Mouse (Mus musculus): ENCODE data around the gene Pabpn1l. TPM values are rescaled to one million over a fixed set of nuclear protein-coding genes. Genes with fewer than 3 reads are reported as not detected.

Pabpn1l gene
- polyA plus RNA-seq, 1 experiment from 2014 or later, result not detected

- Histone ChIP-seq H3K27ac (ENCODE audit: low read depth) (peak overlapping the region; percentile 43; the same call in 1 of the 2 replicates), H3K27me3 (replicated peaks; ENCODE audit: control insufficient read depth, insufficient read depth, low read length) (0 out of 2 replicates have a peak, but pooled peaks cover 2% of the 10 kb centered on the region), H3K4me3 (ENCODE audit: low read depth, low read length) (no peak overlapping the region), H3K4me2 (ENCODE audit: low read length) (no peak overlapping the region), H3K9me3 (ENCODE audit: control insufficient read depth, low read length) (no peaks in the 10 kb centered on the region), H3K4me1 (replicated peaks; ENCODE audit: control insufficient read depth, insufficient read depth, low read length) (peaks cover 42% of the 10 kb centered on the region), H3K9ac (ENCODE audit: low read length) (no peak overlapping the region), H3K36me3 (ENCODE audit: control insufficient read depth, insufficient read depth, low read length) (no peaks in the 10 kb centered on the region)
- WGBS, result 37% methylated on average over 8 of the region's 8 CpGs
- no peak for DNase-seq (ENCODE audit: low spot score)
- no peak for ATAC-seq (replicated peaks; ENCODE audit: low FRiP score, low TSS enrichment, low read depth)
Measured at GRCm38 (mm10) chr8:122665221-122665620, 42.7 kb upstream of the Pabpn1l start.

DNA sequence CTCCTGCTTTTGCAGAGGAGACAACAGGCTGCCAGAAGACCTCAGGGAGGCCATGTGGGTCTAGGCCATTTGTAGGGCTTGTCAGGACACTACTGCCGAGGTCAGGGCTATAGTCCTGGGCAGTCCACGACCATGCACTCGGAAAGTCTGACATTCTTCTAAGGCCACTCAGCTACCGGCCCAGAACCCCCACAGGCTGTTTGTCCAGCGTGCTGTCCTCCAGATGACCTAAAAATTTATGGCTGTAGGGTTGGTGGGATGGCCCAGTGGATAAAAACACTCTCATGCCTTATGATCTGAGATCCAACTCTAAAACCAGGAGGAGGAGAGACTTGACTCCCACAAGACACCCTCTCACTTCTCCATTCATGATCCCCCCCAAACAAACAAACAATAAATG lies 41.1 kb upstream of the Pabpn1l start:
- no peaks in the 10 kb centered on the region for H3K36me3 ChIP-seq (ENCODE audit: control insufficient read depth, insufficient read depth, low read length)
- DNase-seq (ENCODE audit: low spot score) (no peak), ATAC-seq (replicated peaks; ENCODE audit: low FRiP score, low TSS enrichment, low read depth) (no peak)
- 60% methylated on average over 5 of the region's 5 CpGs for WGBS
- H3K27me3 ChIP-seq (replicated peaks; ENCODE audit: control insufficient read depth, insufficient read depth, low read length), result no peaks in the 10 kb centered on the region
- H3K9ac ChIP-seq (ENCODE audit: low read length), result no peak overlapping the region
- H3K4me2 ChIP-seq (ENCODE audit: low read length), result no peak overlapping the region
- H3K9me3 ChIP-seq (ENCODE audit: control insufficient read depth, low read length), result no peaks in the 10 kb centered on the region
- peaks cover 43% of the 10 kb centered on the region for H3K4me1 ChIP-seq (replicated peaks; ENCODE audit: control insufficient read depth, insufficient read depth, low read length)
- no peak overlapping the region for H3K27ac ChIP-seq (ENCODE audit: low read depth)
- H3K4me3 ChIP-seq (ENCODE audit: low read depth, low read length), result no peak overlapping the region

DNA sequence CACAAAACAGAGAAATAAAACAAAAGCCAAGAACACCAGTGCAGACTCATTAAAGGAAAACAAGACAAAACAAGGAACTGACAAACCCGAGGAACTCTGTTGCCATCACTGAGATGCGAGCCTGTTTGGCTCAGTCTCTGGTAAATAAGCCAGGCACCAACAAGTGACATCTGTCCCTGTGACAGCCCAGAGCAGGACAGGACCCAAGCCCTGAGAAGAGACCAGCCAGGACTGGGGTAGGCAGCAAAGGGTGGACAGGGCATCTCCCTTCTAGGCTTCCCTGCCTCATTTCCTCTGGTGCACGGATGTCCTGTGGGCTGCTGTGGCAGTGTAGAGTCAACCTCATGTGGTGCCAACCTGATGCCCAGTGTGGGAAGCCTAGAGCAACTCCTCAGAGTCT lies 40.6 kb upstream of the Pabpn1l start:
- no peak overlapping the region for H3K9ac ChIP-seq (ENCODE audit: low read length)
- no peak overlapping the region for H3K4me2 ChIP-seq (ENCODE audit: low read length)
- DNase-seq (ENCODE audit: low spot score) (no peak), ATAC-seq (replicated peaks; ENCODE audit: low FRiP score, low TSS enrichment, low read depth) (no peak)
- WGBS, result 75% methylated on average over 3 of the region's 3 CpGs
- no peaks in the 10 kb centered on the region for H3K27me3 ChIP-seq (replicated peaks; ENCODE audit: control insufficient read depth, insufficient read depth, low read length)
- H3K36me3 ChIP-seq (ENCODE audit: control insufficient read depth, insufficient read depth, low read length), result no peaks in the 10 kb centered on the region
- no peaks in the 10 kb centered on the region for H3K9me3 ChIP-seq (ENCODE audit: control insufficient read depth, low read length)
- H3K27ac ChIP-seq (ENCODE audit: low read depth), result no peak overlapping the region
- H3K4me1 ChIP-seq (replicated peaks; ENCODE audit: control insufficient read depth, insufficient read depth, low read length), result peaks cover 45% of the 10 kb centered on the region
- H3K4me3 ChIP-seq (ENCODE audit: low read depth, low read length), result no peak overlapping the region

DNA sequence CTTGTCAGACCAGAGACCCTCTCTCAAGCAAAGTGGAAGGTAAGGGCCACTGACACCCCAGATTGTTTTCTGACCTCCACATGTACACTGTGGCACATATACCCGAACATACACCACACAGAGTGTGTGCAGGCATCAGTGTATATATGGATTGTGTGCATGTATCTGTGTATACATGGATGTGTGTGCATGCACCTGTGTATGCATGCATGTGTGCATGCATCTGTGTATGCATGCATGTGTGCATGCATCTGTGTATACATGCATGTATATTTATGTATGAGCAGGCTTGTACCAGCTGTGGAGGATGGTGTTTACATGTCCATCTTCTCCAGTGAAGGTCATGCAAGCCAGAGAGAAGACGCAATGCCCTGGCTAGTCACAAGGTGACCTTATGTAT lies 39.4 kb upstream of the Pabpn1l start:
- H3K9ac ChIP-seq (ENCODE audit: low read length), result no peak overlapping the region
- WGBS, result 83% methylated on average over 2 of the region's 2 CpGs
- no peaks in the 10 kb centered on the region for H3K9me3 ChIP-seq (ENCODE audit: control insufficient read depth, low read length)
- H3K4me3 ChIP-seq (ENCODE audit: low read depth, low read length), result no peak overlapping the region
- no peak for ATAC-seq (replicated peaks; ENCODE audit: low FRiP score, low TSS enrichment, low read depth)
- DNase-seq (ENCODE audit: low spot score), result no peak
- H3K4me1 ChIP-seq (replicated peaks; ENCODE audit: control insufficient read depth, insufficient read depth, low read length), result peaks cover 44% of the 10 kb centered on the region
- H3K4me2 ChIP-seq (ENCODE audit: low read length), result no peak overlapping the region
- no peak overlapping the region for H3K27ac ChIP-seq (ENCODE audit: low read depth)
- H3K27me3 ChIP-seq (replicated peaks; ENCODE audit: control insufficient read depth, insufficient read depth, low read length), result no peaks in the 10 kb centered on the region
- H3K36me3 ChIP-seq (ENCODE audit: control insufficient read depth, insufficient read depth, low read length), result no peaks in the 10 kb centered on the region

GRCm38 (mm10) chr8:122661138-122661537 lies 38.6 kb upstream of the Pabpn1l start:
- 17% methylated on average over 6 of the region's 7 CpGs for WGBS
- peak; percentile 78 for DNase-seq (ENCODE audit: low spot score)
- Histone ChIP-seq H3K9me3 (ENCODE audit: control insufficient read depth, low read length) (no peaks in the 10 kb centered on the region), H3K27ac (ENCODE audit: low read depth) (peak overlapping the region; percentile 60), H3K4me2 (ENCODE audit: low read length) (no peak overlapping the region), H3K4me3 (ENCODE audit: low read depth, low read length) (no peak overlapping the region), H3K27me3 (replicated peaks; ENCODE audit: control insufficient read depth, insufficient read depth, low read length) (no peaks in the 10 kb centered on the region), H3K36me3 (ENCODE audit: control insufficient read depth, insufficient read depth, low read length) (no peaks in the 10 kb centered on the region), H3K4me1 (replicated peaks; ENCODE audit: control insufficient read depth, insufficient read depth, low read length) (peaks cover 36% of the 10 kb centered on the region), H3K9ac (ENCODE audit: low read length) (no peak overlapping the region)
- ATAC-seq (replicated peaks; ENCODE audit: low FRiP score, low TSS enrichment, low read depth), result peak; percentile 36

DNA sequence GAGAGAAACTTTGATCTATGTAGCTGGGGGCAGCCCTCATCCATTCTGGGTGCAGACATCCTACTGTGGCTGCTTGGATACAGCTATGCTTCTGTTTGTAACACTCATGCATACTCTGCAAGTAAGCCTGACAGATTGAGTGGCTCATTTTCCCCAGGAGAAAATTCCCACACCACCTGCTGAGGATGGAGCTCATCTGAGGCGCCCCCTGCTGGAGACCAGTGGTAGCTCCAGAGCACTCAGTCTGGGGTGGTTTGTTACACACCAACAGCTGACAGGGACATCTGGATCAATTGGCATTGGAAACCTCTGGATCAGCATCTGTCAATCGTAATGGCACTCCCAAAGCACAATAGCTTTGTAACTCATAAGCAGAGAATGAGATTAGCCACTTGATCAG lies 37.5 kb upstream of the Pabpn1l start:
- no peak for DNase-seq (ENCODE audit: low spot score)
- no peak overlapping the region for H3K27ac ChIP-seq (ENCODE audit: low read depth)
- H3K4me3 ChIP-seq (ENCODE audit: low read depth, low read length), result no peak overlapping the region
- H3K4me2 ChIP-seq (ENCODE audit: low read length), result no peak overlapping the region
- no peaks in the 10 kb centered on the region for H3K27me3 ChIP-seq (replicated peaks; ENCODE audit: control insufficient read depth, insufficient read depth, low read length)
- WGBS, result 76% methylated on average over 2 of the region's 2 CpGs
- H3K9me3 ChIP-seq (ENCODE audit: control insufficient read depth, low read length), result no peaks in the 10 kb centered on the region
- no peak for ATAC-seq (replicated peaks; ENCODE audit: low FRiP score, low TSS enrichment, low read depth)
- no peak overlapping the region for H3K9ac ChIP-seq (ENCODE audit: low read length)
- no peaks in the 10 kb centered on the region for H3K36me3 ChIP-seq (ENCODE audit: control insufficient read depth, insufficient read depth, low read length)
- H3K4me1 ChIP-seq (replicated peaks; ENCODE audit: control insufficient read depth, insufficient read depth, low read length), result peaks cover 27% of the 10 kb centered on the region

GRCm38 (mm10) chr8:122658807-122659160 lies 36.2 kb upstream of the Pabpn1l start:
- Histone ChIP-seq H3K27me3 (replicated peaks; ENCODE audit: control insufficient read depth, insufficient read depth, low read length) (no peaks in the 10 kb centered on the region), H3K36me3 (ENCODE audit: control insufficient read depth, insufficient read depth, low read length) (no peaks in the 10 kb centered on the region), H3K27ac (ENCODE audit: low read depth) (no peak overlapping the region), H3K9ac (ENCODE audit: low read length) (no peak overlapping the region), H3K4me2 (ENCODE audit: low read length) (no peak overlapping the region), H3K4me3 (ENCODE audit: low read depth, low read length) (no peak overlapping the region), H3K9me3 (ENCODE audit: control insufficient read depth, low read length) (no peaks in the 10 kb centered on the region), H3K4me1 (replicated peaks; ENCODE audit: control insufficient read depth, insufficient read depth, low read length) (peaks cover 32% of the 10 kb centered on the region)
- ATAC-seq (replicated peaks; ENCODE audit: low FRiP score, low TSS enrichment, low read depth) (no peak), DNase-seq (ENCODE audit: low spot score) (no peak)
- 60% methylated on average over 9 of the region's 9 CpGs for WGBS

GRCm38 (mm10) chr8:122658149-122658806 lies 35.7 kb upstream of the Pabpn1l start:
- ATAC-seq (replicated peaks; ENCODE audit: low FRiP score, low TSS enrichment, low read depth) (no peak), DNase-seq (ENCODE audit: low spot score) (no peak)
- no peaks in the 10 kb centered on the region for H3K9me3 ChIP-seq (ENCODE audit: control insufficient read depth, low read length)
- no peaks in the 10 kb centered on the region for H3K27me3 ChIP-seq (replicated peaks; ENCODE audit: control insufficient read depth, insufficient read depth, low read length)
- H3K9ac ChIP-seq (ENCODE audit: low read length), result no peak overlapping the region
- H3K4me3 ChIP-seq (ENCODE audit: low read depth, low read length), result no peak overlapping the region
- H3K27ac ChIP-seq (ENCODE audit: low read depth), result no peak overlapping the region
- no peaks in the 10 kb centered on the region for H3K36me3 ChIP-seq (ENCODE audit: control insufficient read depth, insufficient read depth, low read length)
- no peak overlapping the region for H3K4me2 ChIP-seq (ENCODE audit: low read length)
- H3K4me1 ChIP-seq (replicated peaks; ENCODE audit: control insufficient read depth, insufficient read depth, low read length), result peaks cover 28% of the 10 kb centered on the region
- WGBS, result 53% methylated on average over 10 of the region's 10 CpGs

All from intestine, embryonic 14.5 days (tissue).